Mouse (Mus musculus): Measurements from ENCODE around the gene Dgat2.

Dgat2 gene

DNA sequence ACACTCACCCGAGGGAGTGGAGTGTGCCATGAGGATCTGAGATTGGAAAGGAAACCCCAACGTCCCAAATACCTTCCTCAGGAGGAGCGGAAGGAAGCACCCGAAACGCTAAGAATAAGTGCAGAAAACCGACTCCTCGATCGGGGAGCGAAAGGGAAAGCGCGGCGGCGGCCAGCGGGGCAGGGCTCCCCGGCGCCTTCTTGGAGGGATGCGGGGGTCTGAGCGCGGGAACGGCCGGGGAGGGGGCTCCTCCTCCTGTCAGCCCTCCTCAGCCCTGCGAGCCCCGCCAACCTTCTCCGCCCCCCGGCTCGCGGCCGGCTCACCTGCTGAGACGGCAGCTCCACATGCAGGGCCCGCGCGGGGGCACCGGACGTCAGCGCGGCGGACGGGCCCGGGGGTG is 42.0 kb downstream of the Dgat2 start:
- DNase-seq (ENCODE audit: low spot score), result peak; percentile 29

DNA sequence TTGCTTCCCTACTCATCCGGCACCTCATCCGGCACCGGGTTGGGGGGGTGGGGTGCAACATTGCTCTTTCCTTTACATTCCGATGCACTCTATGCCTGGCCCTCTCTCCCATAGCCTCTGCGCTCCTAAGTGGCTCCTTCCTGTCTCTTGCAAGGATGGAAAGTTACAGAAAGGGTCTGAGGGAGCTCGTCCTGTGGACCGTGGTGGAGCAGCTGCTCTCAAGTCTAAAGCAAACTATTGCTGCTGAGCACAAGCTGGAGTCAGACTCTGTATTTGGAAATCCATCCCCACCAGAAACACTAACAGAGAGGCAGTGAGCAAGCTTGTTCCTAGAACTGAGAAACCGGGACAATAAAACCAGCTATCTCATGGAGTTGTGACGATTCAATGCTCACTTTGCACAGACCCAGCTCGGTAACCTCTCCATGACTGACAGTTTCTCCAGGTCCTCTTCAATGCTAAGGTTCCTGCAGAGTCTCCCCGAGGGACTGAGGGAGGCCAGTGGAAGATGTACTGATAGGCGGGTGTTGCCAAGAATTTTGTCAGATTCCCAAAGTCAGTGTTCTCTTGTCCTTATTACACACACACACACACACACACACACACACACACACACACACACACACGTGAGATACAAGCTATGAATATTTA is 42.6 kb downstream of the Dgat2 start:
- DNase-seq (ENCODE audit: low spot score), result peak; percentile 29

DNA sequence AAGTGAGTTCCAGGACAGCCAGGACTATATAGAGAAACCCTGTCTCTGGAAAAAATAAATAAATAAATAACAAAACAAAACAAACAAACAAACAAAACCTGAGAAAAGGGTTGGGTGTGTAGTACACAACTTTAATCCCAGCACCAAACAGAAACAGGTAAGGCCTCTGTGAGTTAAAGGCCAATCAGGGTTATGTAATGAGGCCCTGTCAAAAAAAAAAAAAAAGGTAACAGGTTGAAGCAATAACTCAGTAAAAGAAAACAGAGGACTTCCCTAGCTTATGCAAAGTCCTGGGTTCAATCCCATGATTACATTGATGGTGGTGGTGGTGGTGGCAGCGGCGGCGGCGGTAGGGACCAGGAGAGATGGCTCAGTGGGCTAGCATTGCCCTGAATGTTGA is 45.0 kb downstream of the Dgat2 start:
- no peak for DNase-seq (ENCODE audit: low spot score)

DNA sequence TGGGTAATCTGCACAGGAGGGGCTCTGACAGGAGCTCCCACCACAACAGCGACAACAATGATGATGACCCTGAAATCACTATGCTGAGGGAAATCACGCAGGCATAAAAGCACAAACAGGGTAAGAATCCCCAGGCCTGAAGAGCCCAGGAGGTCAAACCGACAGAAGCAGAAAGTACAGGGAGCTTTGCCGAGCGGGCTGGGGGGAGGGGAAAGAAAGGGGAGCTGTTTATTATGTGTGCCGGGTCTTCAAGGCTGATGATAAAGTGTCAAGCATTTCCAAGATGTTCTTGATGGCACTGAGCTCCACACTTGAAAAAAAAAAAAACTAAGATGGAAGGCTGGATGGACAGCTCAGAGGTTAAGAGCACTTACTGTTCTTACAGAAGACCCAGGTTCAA is 45.7 kb downstream of the Dgat2 start:
- DNase-seq (ENCODE audit: low spot score), result no peak

DNA sequence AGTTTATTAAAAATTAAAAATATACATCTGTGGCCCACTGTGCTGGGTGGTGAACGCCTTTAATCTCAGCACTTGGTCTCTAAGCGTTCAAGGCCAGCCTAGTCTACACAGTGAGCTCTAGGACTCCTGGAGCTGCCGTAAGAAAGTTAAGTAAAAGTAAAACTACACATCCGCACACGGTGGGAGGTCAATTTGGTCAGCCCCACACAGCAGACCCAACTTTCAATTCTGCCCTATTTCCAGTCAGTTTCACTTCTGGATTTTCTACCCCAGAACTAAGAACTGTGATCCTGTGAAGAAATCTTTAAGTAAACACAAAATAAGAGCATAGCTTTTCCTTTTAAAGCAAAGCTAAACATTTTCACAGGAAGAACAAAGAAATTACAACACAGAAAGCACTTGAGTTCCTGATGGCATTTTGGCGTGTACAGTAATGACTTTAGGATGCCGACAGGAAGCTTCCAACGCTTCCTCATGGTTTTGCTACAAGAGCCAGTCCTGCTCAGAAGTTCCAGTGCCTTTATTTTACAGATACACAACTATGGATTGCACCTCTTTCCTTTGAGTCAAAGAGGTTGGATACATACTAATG is 48.6 kb downstream of the Dgat2 start:
- DNase-seq (ENCODE audit: low spot score), result no peak

DNA sequence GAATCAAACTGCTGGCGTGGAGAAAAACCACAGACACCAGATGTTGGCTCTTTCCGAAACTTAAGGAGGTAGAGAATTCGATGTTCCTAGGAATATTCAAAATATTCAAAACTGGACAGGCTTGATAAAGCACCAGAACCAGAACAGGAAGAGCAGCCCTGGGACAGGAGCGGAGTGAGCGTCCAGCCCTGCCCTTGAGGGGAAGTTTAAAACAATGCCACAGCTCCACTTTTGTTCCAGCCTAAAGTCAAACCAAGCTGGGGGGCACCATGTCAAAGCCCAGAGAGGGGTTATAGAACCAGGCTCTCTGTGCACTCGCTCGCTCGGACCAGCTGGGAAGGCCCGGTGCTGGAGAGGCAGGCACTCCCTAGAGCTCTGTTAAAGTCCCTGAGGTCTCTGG is 49.9 kb downstream of the Dgat2 start:
- no peak for DNase-seq (ENCODE audit: low spot score)

DNA sequence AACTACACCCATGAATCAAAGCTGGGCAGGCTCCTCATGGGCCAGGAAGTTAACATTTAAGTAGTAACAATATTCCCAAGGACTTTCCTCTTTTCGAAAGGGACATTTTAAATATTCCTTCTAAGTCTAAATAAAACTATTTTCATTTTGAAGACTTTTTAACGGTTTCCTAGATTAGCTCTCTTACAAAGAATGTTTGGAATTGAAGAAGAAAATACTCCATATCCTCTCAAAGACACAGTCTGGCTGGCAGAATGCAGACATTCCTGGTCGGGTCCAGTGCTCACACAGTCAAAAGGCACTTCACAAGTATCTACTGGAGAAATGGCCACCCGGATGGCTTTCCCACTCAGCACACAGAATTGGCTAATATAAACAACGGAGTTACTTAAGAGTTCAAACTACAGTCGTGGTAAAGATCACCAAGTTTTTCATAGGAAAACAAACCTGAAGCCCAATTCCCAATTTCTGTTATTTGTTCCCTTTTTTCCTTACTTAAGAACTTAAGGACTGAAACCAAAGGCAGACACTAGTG is 50.6 kb downstream of the Dgat2 start:
- peak; percentile 48 for DNase-seq (ENCODE audit: low spot score)

DNA sequence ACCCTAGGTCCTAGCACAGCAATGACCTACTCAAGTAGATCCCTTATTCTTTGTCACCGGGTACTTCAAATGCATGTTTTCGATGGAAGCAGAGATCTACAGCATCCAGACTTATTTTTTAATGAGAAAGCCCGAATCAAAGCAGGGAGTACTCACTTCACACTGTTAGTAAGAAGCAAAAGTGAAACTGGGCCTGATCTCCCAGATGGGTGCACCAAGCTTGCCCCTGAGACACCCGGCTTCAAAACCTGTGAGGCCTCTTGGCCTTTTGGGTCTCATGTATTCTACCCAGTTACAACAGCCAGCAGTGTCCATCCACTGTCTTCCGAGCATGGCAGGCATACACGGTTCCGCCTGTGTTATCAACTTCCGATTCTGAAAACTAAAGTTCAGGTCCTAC is 53.6 kb downstream of the Dgat2 start:
- DNase-seq (ENCODE audit: low spot score), result no peak

DNA sequence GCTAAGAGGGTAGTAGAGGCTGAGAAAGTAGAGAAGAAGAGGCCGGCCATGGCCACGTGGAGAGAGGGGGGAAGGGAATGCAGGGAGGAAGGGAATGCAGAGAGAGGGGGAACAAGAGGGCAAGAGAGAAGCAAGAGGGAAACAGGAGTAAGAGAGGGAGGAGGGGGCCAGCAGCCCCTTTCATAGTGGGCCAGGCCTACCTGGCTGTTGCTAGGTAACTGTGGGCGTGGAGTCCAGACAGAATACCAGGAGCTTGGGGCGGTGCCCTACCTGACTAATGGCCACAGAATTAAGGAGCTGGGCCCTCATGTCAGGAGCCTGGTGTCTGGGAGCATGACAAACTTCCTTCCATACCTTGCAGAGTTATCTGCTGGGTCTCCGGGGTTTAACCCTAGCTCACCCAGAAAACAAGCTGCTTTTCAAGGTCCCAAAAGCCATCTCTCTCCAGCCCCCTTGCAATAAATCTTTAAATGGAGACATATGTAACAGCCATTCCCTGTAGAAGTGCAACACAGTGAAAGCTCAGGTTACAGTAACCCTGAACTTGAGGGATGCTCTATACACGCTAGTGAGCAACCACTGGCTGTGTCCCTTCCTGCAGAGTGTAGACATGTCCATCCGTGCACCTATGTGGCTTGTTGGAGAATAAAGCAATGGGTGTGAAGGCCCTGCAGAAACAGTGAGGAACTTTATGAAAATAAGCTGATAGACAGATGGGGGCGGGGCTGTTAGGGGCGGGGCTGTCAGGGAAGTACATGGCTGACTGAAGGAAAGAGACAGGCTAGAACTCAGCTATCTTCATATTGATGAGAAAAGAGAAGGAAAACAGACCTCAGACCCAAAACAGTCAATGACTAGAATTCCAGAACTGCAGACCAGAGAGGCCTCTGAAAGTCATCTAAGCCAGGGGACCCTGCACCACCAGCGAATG is 54.2 kb downstream of the Dgat2 start:
- no peak for DNase-seq (ENCODE audit: low spot score)

DNA sequence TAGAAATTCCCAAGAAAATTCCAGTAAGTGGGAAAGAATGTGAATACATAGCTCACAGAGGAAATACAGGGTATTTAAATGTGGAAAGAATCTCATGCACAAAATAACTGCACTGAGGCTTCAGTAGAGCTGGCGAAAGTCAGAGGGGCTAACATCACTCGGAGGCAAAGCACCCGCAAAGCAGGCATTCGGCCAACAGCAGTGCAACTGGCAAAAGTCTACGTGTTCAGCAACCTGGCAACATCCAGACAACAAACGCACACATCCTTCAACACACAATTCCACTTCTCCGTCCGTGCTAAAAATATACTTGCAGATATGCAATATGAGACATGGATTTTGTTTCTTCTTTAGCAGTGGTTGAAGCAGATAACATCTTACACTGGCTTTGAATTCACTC is 56.5 kb downstream of the Dgat2 start:
- no peak for DNase-seq (ENCODE audit: low spot score)

DNA sequence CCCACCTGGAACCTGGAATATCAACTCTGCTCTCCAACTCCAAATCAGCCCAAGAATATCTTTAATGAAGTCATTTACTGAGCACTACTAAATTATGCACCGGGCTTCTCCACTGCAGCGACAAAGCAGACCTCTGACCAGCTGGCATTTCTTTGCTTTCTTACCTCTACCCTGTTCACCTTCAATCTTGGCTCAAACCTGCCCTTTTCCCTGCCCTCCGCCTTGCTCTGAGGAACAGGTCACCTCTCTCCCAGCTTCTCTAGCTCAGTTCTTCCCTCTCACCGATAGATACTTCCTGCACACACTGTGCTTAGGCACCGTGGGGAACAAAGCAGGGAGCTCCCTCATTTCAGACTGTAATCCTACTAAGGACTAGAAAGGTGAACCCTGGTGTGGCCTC is 59.9 kb downstream of the Dgat2 start:
- no peak for DNase-seq (ENCODE audit: low spot score)

DNA sequence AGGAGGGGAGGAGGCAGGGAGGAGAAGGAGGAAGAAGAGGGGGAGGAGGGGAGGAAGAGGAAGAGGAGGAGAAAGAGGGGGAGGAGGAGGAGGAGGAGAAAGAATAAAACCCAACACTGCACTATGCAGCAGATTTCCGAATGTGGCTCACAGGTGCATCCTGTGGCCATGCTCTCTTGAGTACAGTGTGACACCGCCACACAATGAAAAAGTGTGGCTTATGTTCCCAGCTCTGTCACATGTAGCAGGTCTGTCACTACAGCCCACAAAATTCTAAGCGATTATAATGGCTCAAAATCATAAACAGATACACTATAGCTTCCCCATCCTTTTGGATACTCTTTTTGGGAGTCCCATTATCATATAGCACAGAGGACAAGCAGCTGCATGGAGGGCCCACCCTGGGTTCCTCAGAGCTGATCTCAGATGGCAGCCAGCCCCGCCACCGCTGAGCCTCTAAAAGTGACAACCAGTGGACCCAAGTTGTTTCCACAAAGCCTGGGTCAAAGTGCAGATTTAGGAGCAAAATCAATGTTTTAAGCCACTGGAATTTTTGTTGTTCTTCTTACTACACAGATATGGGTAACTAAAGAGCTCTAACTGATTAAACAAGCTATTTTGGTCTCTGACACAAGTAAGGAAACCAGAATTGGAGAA is 61.5 kb downstream of the Dgat2 start:
- no peak for DNase-seq (ENCODE audit: low spot score)

DNA sequence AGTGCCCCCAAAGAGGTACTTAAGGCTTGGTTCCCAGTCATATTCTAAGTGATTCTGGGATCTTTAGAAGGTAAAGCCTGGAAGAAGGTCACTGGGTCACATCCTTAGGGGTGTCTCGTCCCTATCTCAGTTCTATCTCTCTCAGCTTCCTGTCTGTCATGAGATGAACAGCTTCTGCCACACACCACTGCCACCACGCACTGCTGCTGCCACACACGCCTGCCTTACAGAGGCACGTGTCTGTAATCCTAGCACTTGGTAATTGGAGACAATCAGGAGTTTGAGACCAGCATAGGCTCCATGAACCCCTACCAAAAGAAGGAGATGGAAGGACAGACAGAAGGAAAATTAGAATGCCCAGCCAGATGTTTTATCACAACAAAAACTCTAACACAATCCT is 62.4 kb downstream of the Dgat2 start:
- DNase-seq (ENCODE audit: low spot score), result no peak

DNA sequence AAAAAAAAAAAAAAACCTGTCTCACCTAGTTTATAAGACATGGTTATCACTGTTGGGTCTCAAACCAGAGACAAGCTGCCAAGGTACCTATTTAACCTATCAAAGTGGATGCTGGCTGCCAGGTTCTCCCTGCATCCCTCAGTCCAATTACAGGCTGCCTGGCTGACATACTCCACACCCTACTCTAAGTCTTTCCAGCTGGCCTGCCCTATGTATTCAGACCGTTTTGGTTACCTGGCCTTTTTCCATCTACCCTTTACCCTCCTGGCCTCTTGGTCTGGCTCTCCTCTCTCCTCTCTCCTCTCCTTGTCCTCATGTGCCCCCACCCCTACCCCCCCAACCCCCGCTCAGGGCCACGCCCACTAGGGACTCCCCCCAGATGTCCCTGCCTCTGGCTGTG is 65.7 kb downstream of the Dgat2 start:
- DNase-seq (ENCODE audit: low spot score), result no peak

DNA sequence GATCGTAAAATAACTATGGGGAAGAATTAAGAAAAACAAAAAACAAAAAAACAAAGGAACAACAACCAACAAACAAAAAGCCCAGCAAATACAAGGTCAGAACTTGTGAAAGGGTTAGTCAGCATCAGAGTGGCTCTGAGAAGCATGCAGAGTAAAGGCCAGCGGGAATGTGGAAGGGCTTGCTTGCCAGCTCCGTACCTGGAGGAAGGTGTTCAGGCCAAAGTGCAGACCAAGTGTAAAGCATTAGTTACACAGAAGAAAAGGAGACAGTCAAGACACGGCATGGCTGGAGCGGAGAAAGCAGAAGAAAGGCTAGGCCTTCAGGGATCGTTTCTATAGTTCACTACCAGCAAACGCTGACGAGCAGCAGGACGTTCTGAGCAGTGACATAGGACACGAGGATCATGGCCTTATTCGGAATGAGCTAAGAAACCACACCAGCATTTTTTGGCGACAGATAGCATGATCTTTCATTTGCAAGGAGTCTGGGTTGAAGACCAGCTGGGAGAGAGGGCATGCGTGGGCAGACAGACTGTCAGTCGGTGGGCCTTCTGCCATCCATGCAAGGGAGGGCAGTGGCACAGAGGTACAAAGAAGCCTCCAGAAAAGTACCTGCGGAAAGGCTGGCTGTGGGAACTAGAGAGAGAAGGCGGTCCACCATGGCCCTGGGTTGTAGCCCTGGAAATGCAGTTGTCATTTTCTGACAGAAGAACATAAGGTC is 68.4 kb downstream of the Dgat2 start:
- peak; percentile 15 for DNase-seq (ENCODE audit: low spot score)

DNA sequence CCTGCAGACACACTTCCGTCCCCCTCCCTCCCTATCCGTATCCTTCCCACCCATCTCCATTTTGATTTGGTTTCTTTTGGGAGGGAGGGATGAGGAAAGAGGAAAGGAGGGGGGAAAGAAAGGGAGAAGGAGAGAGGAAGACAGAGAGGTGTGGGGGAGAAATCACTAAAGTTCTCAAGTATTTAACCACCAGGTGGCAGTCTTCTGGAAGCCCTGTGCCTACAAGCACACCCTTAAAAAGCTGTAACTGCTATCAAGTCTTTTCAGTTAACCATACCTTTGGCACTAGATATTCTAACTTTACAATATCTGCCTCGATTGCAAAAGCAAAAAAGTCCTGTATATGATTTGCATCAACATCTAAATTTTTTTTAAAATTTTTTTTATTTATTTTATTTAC is 75.0 kb downstream of the Dgat2 start:
- DNase-seq (ENCODE audit: low spot score), result peak; percentile 42

DNA sequence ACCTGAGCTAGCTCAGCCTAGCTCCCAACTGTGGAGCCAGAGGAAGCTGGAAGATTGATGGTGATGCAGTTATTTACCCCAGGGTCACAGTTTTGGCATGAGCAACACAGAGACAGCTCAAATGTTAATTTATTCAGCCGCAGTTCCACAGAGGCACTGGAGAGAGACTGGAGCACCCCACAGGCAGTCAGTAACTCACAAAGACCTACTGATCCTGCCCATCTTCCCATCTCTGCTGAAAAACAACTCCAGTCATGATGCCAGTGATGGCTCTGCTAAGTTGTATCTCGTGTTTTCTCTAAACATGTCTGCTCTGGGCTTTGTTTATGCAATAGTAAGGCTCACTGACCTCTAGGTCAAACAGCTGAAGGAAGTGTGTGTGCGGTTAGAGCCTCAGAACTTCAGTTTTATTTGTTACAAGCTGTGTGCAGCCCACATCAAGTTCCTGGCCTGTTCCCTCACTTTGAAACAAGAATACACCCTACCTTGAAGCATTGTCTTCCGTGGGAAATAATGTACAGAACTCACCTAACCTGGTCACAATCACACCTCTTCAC is 75.7 kb downstream of the Dgat2 start:
- DNase-seq (ENCODE audit: low spot score), result peak; percentile 17
